Mouse (Mus musculus): ENCODE data around the gene Mas1. TPM values are rescaled to one million over a fixed set of nuclear protein-coding genes. Genes with fewer than 3 reads are reported as not detected.

Gene Mas1
- total and polyA plus RNA-seq, 3 experiments: not detected

DNA sequence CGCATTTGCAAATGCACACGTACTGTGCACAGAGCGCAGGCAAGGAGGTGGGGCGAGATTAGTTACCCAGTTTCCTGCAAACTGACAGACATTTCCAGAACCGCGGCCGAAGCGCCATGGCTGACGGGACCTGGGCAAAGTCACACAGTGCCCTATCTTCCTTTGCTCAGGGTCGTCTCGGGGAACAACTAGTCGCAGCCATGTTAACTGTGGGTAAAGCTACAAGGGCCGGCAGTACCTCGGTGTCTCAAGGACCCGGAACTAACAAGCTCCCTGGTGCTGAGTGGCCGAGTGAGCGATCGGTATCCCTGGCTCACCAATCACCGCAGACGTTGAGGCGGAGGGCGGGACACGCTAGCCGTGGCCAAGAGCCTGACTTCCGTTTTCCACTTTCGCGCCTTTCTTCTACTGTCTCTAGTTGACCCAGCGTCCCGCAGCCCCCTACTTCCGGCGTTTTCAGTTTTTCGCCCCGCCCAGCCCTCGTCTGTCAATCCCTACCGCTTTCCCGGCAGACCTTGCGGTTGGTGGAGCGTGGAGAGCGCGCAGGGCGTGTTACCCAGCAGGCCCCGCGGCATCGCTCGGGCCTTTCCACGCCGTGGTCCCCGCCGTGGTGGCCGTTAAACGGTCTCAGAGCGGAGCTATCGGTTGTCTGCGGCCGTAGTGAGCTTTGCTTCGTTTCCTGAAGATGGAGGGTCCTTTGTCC is 48.1 kb upstream of the Mas1 start, which contains the start of gene Mrpl18 (continued):
- TF ChIP-seq ZMIZ1 (IDR thresholded peaks at IDR 0.05; ENCODE audit: low read depth, low read length) (peak; percentile 73; the same call in 1 of the 2 replicates), JUND (IDR thresholded peaks at IDR 0.05; ENCODE audit: low read depth, low read length) (no peak), EP300 (IDR thresholded peaks at IDR 0.05; ENCODE audit: low read depth in 1 of 2, low read length in 2 of 2) (peak in 1 of 2 experiments; percentile 37; a peak in 2 of 4 replicates), ELF1 (IDR thresholded peaks at IDR 0.05; ENCODE audit: low read depth, low read length) (peak; percentile 95)

GRCm38 (mm10) chr17:12915488-12915880 is 47.5 kb upstream of the Mas1 start, which contains the start of gene Tcp1:
Tcp1 (plus strand) TSS chr17:12915701.
- peak within 1 kb of the TSS; percentile 92 for H3K27ac ChIP-seq (ENCODE audit: control insufficient read depth, low read depth, low read length)
- H3K9me3 ChIP-seq (replicated peaks; ENCODE audit: insufficient read depth, low read length): no peaks in the 10 kb centered on the region
- DNase-seq (ENCODE audit: low read depth, low spot score): no peak
- peaks cover 0 to 6% of the 10 kb centered on the region in 2 experiments; a peak in 2 of 4 replicates for H3K4me1 ChIP-seq (ENCODE audit: control insufficient read depth in 1 of 2, insufficient read depth in 2 of 2, low read length in 2 of 2)
- peak within 1 kb of the TSS; percentile 93 for H3K9ac ChIP-seq (ENCODE audit: control insufficient read depth, low read depth, low read length, poor library complexity, severe bottlenecking)
- TF ChIP-seq TAL1 (IDR thresholded peaks at IDR 0.05; ENCODE audit: low read length) (no peak), SIN3A (IDR thresholded peaks at IDR 0.05; ENCODE audit: low read length) (peak; percentile 11; the same call in 1 of the 2 replicates), MXI1 (IDR thresholded peaks at IDR 0.05; ENCODE audit: low read depth, low read length) (peak; percentile 45; the same call in 1 of the 2 replicates), POLR2A (IDR thresholded peaks at IDR 0.05; ENCODE audit: control insufficient read depth in 1 of 2, insufficient read depth in 1 of 2, low read depth in 1 of 2, low read length in 2 of 2, poor library complexity in 1 of 2) (0 out of 4 replicates have a peak, but pooled peaks of 1 of the 2 experiments have one; percentile 8)
- peaks cover 31 to 36% of the 10 kb centered on the region in 2 experiments for H3K36me3 ChIP-seq (ENCODE audit: control insufficient read depth in 1 of 2, insufficient read depth in 2 of 2, low read length in 2 of 2)
- no peaks in the 10 kb centered on the region for H3K27me3 ChIP-seq (ENCODE audit: control insufficient read depth in 1 of 2, insufficient read depth in 2 of 2, low read length in 2 of 2)
- peak within 1 kb of the TSS; percentile 65 to 97 for H3K4me3 ChIP-seq (ENCODE audit: control insufficient read depth in 1 of 2, insufficient read depth in 1 of 2, low read depth in 2 of 2, low read length in 2 of 2)
- H3K79me2 ChIP-seq (ENCODE audit: control insufficient read depth, insufficient read depth, low read length, poor library complexity): peaks cover 41% of the 10 kb centered on the region

DNA sequence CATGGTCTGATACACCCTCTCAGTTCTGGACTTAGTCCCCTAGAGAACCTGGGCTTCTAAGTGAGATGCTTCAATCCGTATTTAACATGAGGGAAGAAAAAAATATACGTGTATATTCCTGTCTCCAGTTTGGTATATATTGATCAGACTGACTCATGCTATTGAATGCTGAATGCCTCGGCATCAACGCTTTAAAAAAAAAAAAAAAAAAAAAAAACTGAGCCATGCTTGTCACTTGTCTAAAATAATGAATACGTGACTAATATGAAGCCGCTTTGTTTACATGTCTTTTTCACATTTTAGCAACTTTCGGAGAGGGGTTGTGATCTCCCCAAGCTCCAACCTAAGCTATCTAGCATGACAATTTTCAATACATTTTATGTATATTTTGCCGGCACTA is 42.4 kb upstream of the Mas1 start:
- Histone ChIP-seq H3K27ac (ENCODE audit: control insufficient read depth, low read depth, low read length) (no peak overlapping the region), H3K9me3 (replicated peaks; ENCODE audit: insufficient read depth, low read length) (no peaks in the 10 kb centered on the region), H3K4me1 (ENCODE audit: control insufficient read depth in 1 of 2, insufficient read depth in 2 of 2, low read length in 2 of 2) (0 out of 4 replicates have a peak, but pooled peaks cover 0 to 3% of the 10 kb centered on the region in 2 experiments), H3K9ac (ENCODE audit: control insufficient read depth, low read depth, low read length, poor library complexity, severe bottlenecking) (no peak overlapping the region), H3K27me3 (ENCODE audit: control insufficient read depth in 1 of 2, insufficient read depth in 2 of 2, low read length in 2 of 2) (no peaks in the 10 kb centered on the region), H3K79me2 (ENCODE audit: control insufficient read depth, insufficient read depth, low read length, poor library complexity) (peaks cover 14% of the 10 kb centered on the region), H3K36me3 (ENCODE audit: control insufficient read depth in 1 of 2, insufficient read depth in 2 of 2, low read length in 2 of 2) (peaks cover 5 to 10% of the 10 kb centered on the region in 2 experiments; a peak in 3 of 4 replicates), H3K4me3 (ENCODE audit: control insufficient read depth in 1 of 2, insufficient read depth in 1 of 2, low read depth in 2 of 2, low read length in 2 of 2) (no peak overlapping the region)
- no peak for DNase-seq (ENCODE audit: low read depth, low spot score)
- TF ChIP-seq E2F4 (IDR thresholded peaks at IDR 0.05; ENCODE audit: borderline replicate concordance, low read depth, low read length): no peak
- TF ChIP-seq POLR2AphosphoS2 (IDR thresholded peaks at IDR 0.05; ENCODE audit: low read length): peak; percentile 37
- TF ChIP-seq ZNF384 (IDR thresholded peaks at IDR 0.05; ENCODE audit: low read depth, low read length): peak; percentile 58; the same call in 1 of the 2 replicates
